In genomic region chr17:25089158-25089557, GRCm38 (mm10) we compare ENCODE assay signal across 16 mouse cellular contexts. TPM values are rescaled to one million over a fixed set of nuclear protein-coding genes. Genes with fewer than 3 reads are reported as not detected.
DNase-seq lines count a peak whose midpoint lies in the region; ATAC-seq and TF ChIP-seq lines count a peak whose summit lies in the region.
"Had no signal": no experiment of that assay in that cellular context is flagged by ENCODE, and none has a peak within 500 bp of the region (broad histone marks: within the 10 kb centered on the region; RNA-seq: fewer than 3 reads in every experiment).

No protein-coding gene starts in this region.

- no peak for TF ChIP-seq CTCF in lung, embryonic 14.5 days (IDR thresholded peaks at IDR 0.05; ENCODE audit: low read depth)

- no peaks in the 10 kb centered on the region for H3K27me3 ChIP-seq in lung, embryonic 14.5 days (ENCODE audit: insufficient read depth, low read length)
- no peaks in the 10 kb centered on the region for H3K27me3 ChIP-seq in limb, embryonic 10.5 days (ENCODE audit: low read depth, poor library complexity, severe bottlenecking)
- H3K27me3 ChIP-seq: hindbrain, embryonic 13.5 days had no signal

- H3K27ac ChIP-seq in lung, embryonic 14.5 days (ENCODE audit: low read depth) = 0 out of 2 replicates have a peak overlapping the region, but pooled peaks have one; percentile 18
- H3K27ac ChIP-seq in limb, embryonic 10.5 days = peak overlapping the region; percentile 15; the same call in 1 of the 2 replicates
- H3K27ac ChIP-seq: hindbrain, embryonic 13.5 days had no signal

- peaks cover 4% of the 10 kb centered on the region; the same call in 1 of the 2 replicates for H3K4me1 ChIP-seq in lung, embryonic 14.5 days (ENCODE audit: insufficient read depth)
- peaks cover 17% of the 10 kb centered on the region for H3K4me1 ChIP-seq in limb, embryonic 10.5 days
- H3K4me1 ChIP-seq: hindbrain, embryonic 13.5 days; midbrain, embryonic 10.5 days had no signal

- H3K36me3 ChIP-seq in lung, embryonic 14.5 days (ENCODE audit: insufficient read depth) = 0 out of 2 replicates have a peak, but pooled peaks cover 4% of the 10 kb centered on the region
- peaks cover 52% of the 10 kb centered on the region for H3K36me3 ChIP-seq in limb, embryonic 10.5 days

- ATAC-seq in lung, embryonic 14.5 days (ENCODE audit: insufficient read depth) = no peak
- peak; percentile 85 for ATAC-seq in megakaryocyte progenitor cell, adult 5-6 weeks (replicated peaks; ENCODE audit: poor library complexity)

- H3K9ac ChIP-seq in lung, embryonic 14.5 days = 0 out of 2 replicates have a peak overlapping the region, but pooled peaks have one; percentile 26
- H3K9ac ChIP-seq: hindbrain, embryonic 13.5 days had no signal

- DNase-seq in lung, embryonic 14.5 days = no peak
- DNase-seq in lung, postnatal 36 days = no peak
- DNase-seq in c-Kit-positive CD71-positive TER-119-negative erythroid progenitor cells, embryonic 14.5 days (ENCODE audit: low read depth) = peak; percentile 20
- DNase-seq in limb, embryonic 10.5 days (ENCODE audit: low spot score) = no peak
- no peak for DNase-seq in neural tube, embryonic 10.5 days (ENCODE audit: extremely low spot score, low spot score)
- no peak for DNase-seq in layer of hippocampus, adult 8-10 months (ENCODE audit: low spot score in 2 of 2)
- DNase-seq: cerebellum, adult 9-11 months; heart, adult 11 months; kidney, adult 2 months; thymus, postnatal 25 days had no signal

- H3K4me2 ChIP-seq in lung, embryonic 14.5 days = peak overlapping the region; percentile 18; the same call in 1 of the 2 replicates
- H3K4me2 ChIP-seq: hindbrain, embryonic 13.5 days had no signal

- 87% methylated on average over 10 of the region's 10 CpGs for WGBS in lung, embryonic 14.5 days
- WGBS in limb, embryonic 10.5 days = 92% methylated on average over 10 of the region's 10 CpGs

- H3K9me3 ChIP-seq in lung, embryonic 14.5 days (ENCODE audit: low read depth, low read length) = no peaks in the 10 kb centered on the region
- H3K9me3 ChIP-seq in limb, embryonic 10.5 days (replicated peaks) = no peaks in the 10 kb centered on the region
- H3K9me3 ChIP-seq: hindbrain, embryonic 13.5 days; midbrain, embryonic 10.5 days had no signal

- H3K4me3 ChIP-seq in lung, embryonic 14.5 days (ENCODE audit: low read depth, low read length) = no peak overlapping the region; the same call in 1 of the 2 replicates
- no peak overlapping the region for H3K4me3 ChIP-seq in limb, embryonic 10.5 days
- H3K4me3 ChIP-seq: hindbrain, embryonic 13.5 days; midbrain, embryonic 10.5 days; myocyte had no signal

RNA-seq across cellular contexts. Expression of gene Tmem204, which starts 5.8 kb away (rescaled TPM):
- 65.2 and 67.1 TPM in 2 replicates for polyA plus RNA-seq in lung, embryonic 14.5 days (2014; fragmentation: Nextera tagmentation; extraction: Ambion mirVana)
- 11.3 and 15.3 TPM in 2 replicates for polyA plus RNA-seq in limb, embryonic 10.5 days (2016; fragmentation: Nextera tagmentation; extraction: Ambion mirVana)
- total RNA-seq in megakaryocyte progenitor cell, adult 5-6 weeks (2015) = not detected in 2 replicates
- not detected in 2 replicates for total RNA-seq in megakaryocyte progenitor cell, adult 5-6 weeks (2017)
- total RNA-seq in layer of hippocampus, adult 8-10 months (2022) = 1 to 10 TPM; 7.4 to 9.3 (median 8.1) TPM

RNA-seq across cellular contexts. Expression of gene Telo2, which starts 26.6 kb away (rescaled TPM):
- polyA plus RNA-seq in lung, embryonic 14.5 days (2014; fragmentation: Nextera tagmentation; extraction: Ambion mirVana) = 41.8 and 46.5 TPM in 2 replicates
- polyA plus RNA-seq in limb, embryonic 10.5 days (2016; fragmentation: Nextera tagmentation; extraction: Ambion mirVana) = 60.6 and 60.7 TPM in 2 replicates
- 15.5 and 31.2 TPM in 2 replicates for total RNA-seq in megakaryocyte progenitor cell, adult 5-6 weeks (2015)
- total RNA-seq in megakaryocyte progenitor cell, adult 5-6 weeks (2017) = 28.8 and 35.5 TPM in 2 replicates
- total RNA-seq in layer of hippocampus, adult 8-10 months (2022) = 10 to 100 TPM; 32.8 to 38.7 (median 36.8) TPM

RNA-seq across cellular contexts. Expression of gene Ptx4, which starts 31.4 kb away (rescaled TPM):
- not detected in 2 replicates for polyA plus RNA-seq in lung, embryonic 14.5 days (2014; fragmentation: Nextera tagmentation; extraction: Ambion mirVana)
- 0.18 and 0.23 TPM in 2 replicates for polyA plus RNA-seq in limb, embryonic 10.5 days (2016; fragmentation: Nextera tagmentation; extraction: Ambion mirVana)
- not detected in 2 replicates for total RNA-seq in megakaryocyte progenitor cell, adult 5-6 weeks (2015)
- total RNA-seq in megakaryocyte progenitor cell, adult 5-6 weeks (2017) = not detected in 2 replicates
- 1 to 10 TPM in 3 of 4 experiments, under 1 TPM in 1; 0.89 to 3.9 (median 1.8) TPM for total RNA-seq in layer of hippocampus, adult 8-10 months (2022)
- total RNA-seq: adrenal gland, adult 18-20 months had no signal
- polyA plus RNA-seq: hindbrain, embryonic 13.5 days; kidney, adult 2 months; lung, embryonic 16.5 days; midbrain, embryonic 10.5 days; myocyte had no signal

RNA-seq across cellular contexts. Expression of gene Clcn7, which starts 44.0 kb away (rescaled TPM):
- 22.3 and 23.1 TPM in 2 replicates for polyA plus RNA-seq in lung, embryonic 14.5 days (2014; fragmentation: Nextera tagmentation; extraction: Ambion mirVana)
- 21.3 and 26.5 TPM in 2 replicates for polyA plus RNA-seq in limb, embryonic 10.5 days (2016; fragmentation: Nextera tagmentation; extraction: Ambion mirVana)
- total RNA-seq in megakaryocyte progenitor cell, adult 5-6 weeks (2015) = 7.3 and 7.8 TPM in 2 replicates
- 8.1 and 9.6 TPM in 2 replicates for total RNA-seq in megakaryocyte progenitor cell, adult 5-6 weeks (2017)
- total RNA-seq in layer of hippocampus, adult 8-10 months (2022) = 10 to 100 TPM; 54.7 to 61.5 (median 58.9) TPM

Comparison
In these comparisons a context has a peak if more than half of its experiments do, and no peak if none do; other contexts are left out.
1. RNA of gene Tmem204, which starts 5.8 kb away (total RNA-seq): 7.4 to 9.3 TPM in layer of hippocampus, adult 8-10 months; not detected in megakaryocyte progenitor cell, adult 5-6 weeks; every median in the first group is over 4 times any median in the second.